ENCODE assay signal across 8 mouse cellular contexts in genomic region chr3:89448720-89449537, GRCm38 (mm10). TPM values are rescaled to one million over a fixed set of nuclear protein-coding genes. Genes with fewer than 3 reads are reported as not detected.
DNase-seq lines count a peak whose midpoint lies in the region; ATAC-seq lines count a peak whose summit lies in the region.

No protein-coding gene starts in this region.

- peak overlapping the region; percentile 35 for H3K9ac ChIP-seq in heart, embryonic 12.5 days

- peaks cover 46% of the 10 kb centered on the region for H3K4me1 ChIP-seq in heart, embryonic 12.5 days (replicated peaks)

- peak overlapping the region; percentile 31 for H3K4me2 ChIP-seq in heart, embryonic 12.5 days

- peaks cover 44% of the 10 kb centered on the region for H3K36me3 ChIP-seq in heart, embryonic 12.5 days

- peak; percentile 73 for DNase-seq in ovary, postnatal 36 days (ENCODE audit: low spot score)
- no peak for DNase-seq in ovary, postnatal 14 days (ENCODE audit: low spot score)
- DNase-seq in ZHBTc4 (ENCODE audit: low read depth, low spot score), result peak; percentile 59
- DNase-seq in kidney, postnatal 25 days, result peak; percentile 79 to 83
- DNase-seq in layer of hippocampus, adult 9-11 months, result no peak

- H3K4me3 ChIP-seq in heart, embryonic 12.5 days, result no peak overlapping the region

- peak; percentile 74 for ATAC-seq in heart, embryonic 12.5 days (ENCODE audit: insufficient number of reproducible peaks, low FRiP score)
- 0 out of 2 replicates have a peak, but pooled peaks have one; percentile 7 for ATAC-seq in monocyte, adult 5-6 weeks (replicated peaks; ENCODE audit: insufficient number of reproducible peaks, low FRiP score, low TSS enrichment, poor library complexity, severe bottlenecking)
- no peak for ATAC-seq in activated CD4-positive, CD25-positive, alpha-beta regulatory T cell, adult 4 months

- no peaks in the 10 kb centered on the region for H3K9me3 ChIP-seq in heart, embryonic 12.5 days (replicated peaks)

- no peaks in the 10 kb centered on the region for H3K27me3 ChIP-seq in heart, embryonic 12.5 days (replicated peaks)

- WGBS in heart, embryonic 12.5 days, result 37% methylated on average over 13 of the region's 13 CpGs

- peak overlapping the region; percentile 88 for H3K27ac ChIP-seq in heart, embryonic 12.5 days (ENCODE audit: poor library complexity, severe bottlenecking)

RNA-seq across cellular contexts. Expression of gene Pmvk, which starts 5.4 kb away (rescaled TPM):
- 46.8 and 51.0 TPM in 2 replicates for polyA plus RNA-seq in heart, embryonic 12.5 days (2016; fragmentation: Nextera tagmentation; extraction: Ambion mirVana)
- total RNA-seq in monocyte, adult 5-6 weeks (2017), result 18.0 to 23.5 TPM (median 21.0 TPM) in 3 replicates
- polyA plus RNA-seq in activated CD4-positive, CD25-positive, alpha-beta regulatory T cell, adult 4 months (2017; shearing (Covaris generic)), result 10 to 100 TPM; 31.4 to 41.9 TPM

RNA-seq across cellular contexts. Expression of gene Pbxip1, which starts 12.4 kb away (rescaled TPM):
- 67.5 and 71.6 TPM in 2 replicates for polyA plus RNA-seq in heart, embryonic 12.5 days (2016; fragmentation: Nextera tagmentation; extraction: Ambion mirVana)
- 149 to 190 TPM (median 158 TPM) in 3 replicates for total RNA-seq in monocyte, adult 5-6 weeks (2017)
- polyA plus RNA-seq in activated CD4-positive, CD25-positive, alpha-beta regulatory T cell, adult 4 months (2017; shearing (Covaris generic)), result 10 to 100 TPM; 35.6 to 47.3 TPM

RNA-seq across cellular contexts. Expression of gene Pygo2, which starts 18.9 kb away (rescaled TPM):
- 36.1 and 37.5 TPM in 2 replicates for polyA plus RNA-seq in heart, embryonic 12.5 days (2016; fragmentation: Nextera tagmentation; extraction: Ambion mirVana)
- 11.0 to 18.5 TPM (median 17.6 TPM) in 3 replicates for total RNA-seq in monocyte, adult 5-6 weeks (2017)
- 1 to 10 TPM; 8.6 to 9.6 TPM for polyA plus RNA-seq in activated CD4-positive, CD25-positive, alpha-beta regulatory T cell, adult 4 months (2017; shearing (Covaris generic))

RNA-seq across cellular contexts. Expression of gene Shc1, which starts 30.7 kb away (rescaled TPM):
- 76.2 and 78.1 TPM in 2 replicates for polyA plus RNA-seq in heart, embryonic 12.5 days (2016; fragmentation: Nextera tagmentation; extraction: Ambion mirVana)
- 48.9 to 65.4 TPM (median 58.4 TPM) in 3 replicates for total RNA-seq in monocyte, adult 5-6 weeks (2017)
- 10 to 100 TPM; 29.6 to 43.2 TPM for polyA plus RNA-seq in activated CD4-positive, CD25-positive, alpha-beta regulatory T cell, adult 4 months (2017; shearing (Covaris generic))

RNA-seq across cellular contexts. Expression of gene Cks1b, which starts 30.7 kb away (rescaled TPM):
- polyA plus RNA-seq in heart, embryonic 12.5 days (2016; fragmentation: Nextera tagmentation; extraction: Ambion mirVana), result 355 and 356 TPM in 2 replicates
- 7.5 to 10.2 TPM (median 8.1 TPM) in 3 replicates for total RNA-seq in monocyte, adult 5-6 weeks (2017)
- 10 to 100 TPM; 70.8 to 92.3 TPM for polyA plus RNA-seq in activated CD4-positive, CD25-positive, alpha-beta regulatory T cell, adult 4 months (2017; shearing (Covaris generic))

Comparison
In these comparisons a context has a peak if more than half of its experiments do, and no peak if none do; other contexts are left out.
1. DNase-seq: peak in ovary, postnatal 36 days (single experiment), ZHBTc4 (single experiment) and kidney, postnatal 25 days (2 of 2); none in ovary, postnatal 14 days (single experiment) and layer of hippocampus, adult 9-11 months (single experiment).